Mouse (Mus musculus) hindbrain, postnatal 0 days (tissue): ENCODE measurements around the gene Ninl. TPM values are rescaled to one million over a fixed set of nuclear protein-coding genes. Genes with fewer than 3 reads are reported as not detected.

Source experiments
- ATAC-seq: fragments of 200-750 bp; cut with Nextera tagmentation; 2 replicates; pipeline ENCODE4 v1.8.0; 2017; ENCODE audit warnings: mild to moderate bottlenecking, moderate TSS enrichment, moderate library complexity
- DNase-seq: peaks from one replicate; pipeline ENCODE4 v3.0.0-alpha.2; 2015; ENCODE audit warnings: low spot score
- H3K27ac ChIP-seq: fragments of 300-500 bp; sonication (generic); 2 replicates; pipeline ENCODE4 v1.5.1; 2014; ENCODE audit warnings: mild to moderate bottlenecking
- H3K27me3 ChIP-seq: fragments of 300-500 bp; sonication (generic); 2 replicates; pipeline ENCODE4 v1.6.1; 2014; ENCODE audit warnings: low read length, mixed read lengths; ENCODE audit not compliant: insufficient read depth
- H3K36me3 ChIP-seq: fragments of 300-500 bp; sonication (generic); 2 replicates; pipeline ENCODE4 v1.6.1; 2014; ENCODE audit warnings: low read length, mixed read lengths; ENCODE audit not compliant: insufficient read depth
- H3K4me1 ChIP-seq: fragments of 300-500 bp; sonication (generic); 2 replicates; pipeline ENCODE4 v1.6.1; 2014; ENCODE audit warnings: antibody characterized with exemption, low read length, mixed read lengths; ENCODE audit not compliant: insufficient read depth
- H3K4me2 ChIP-seq: fragments of 300-500 bp; sonication (generic); 2 replicates; pipeline ENCODE4 v1.6.1; 2014; ENCODE audit warnings: low read depth, mild to moderate bottlenecking, low read length, moderate library complexity, mixed read lengths
- H3K4me3 ChIP-seq: fragments of 300-500 bp; sonication (generic); 2 replicates; pipeline ENCODE4 v1.5.1; 2014; ENCODE audit warnings: low read length
- H3K9ac ChIP-seq: fragments of 300-500 bp; sonication (generic); replicated peaks from 2 replicates; pipeline ENCODE4 v1.6.1; 2014; ENCODE audit warnings: mild to moderate bottlenecking, low read length, moderate library complexity, mixed read lengths
- H3K9me3 ChIP-seq: fragments of 300-500 bp; sonication (generic); 2 replicates; pipeline ENCODE4 v1.6.1; 2016; ENCODE audit warnings: low read length, mixed read lengths
- CTCF ChIP-seq: IDR thresholded peaks from 2 replicates; pipeline ENCODE4 v1.5.1; 2016; ENCODE audit warnings: antibody characterized with exemption, control low read depth, low read depth
- WGBS: fragments of 180-500 bp; shearing (Covaris S2); extraction: QIAGEN DNeasy Blood & Tissue Kit; methylation state at CpG from one replicate; pipeline ENCODE4 v1.1.7; 2014; 5-methylcytosine and 5-hydroxymethylcytosine counted together
- polyA plus RNA-seq: library from polyadenylated mRNA; unstranded; fragments of >200 nt; fragmentation: Nextera tagmentation; extraction: Ambion mirVana; gene quantifications from 2 replicates; pipeline ENCODE4 v1.2.1, GENCODE M21; 2015
- total RNA-seq: library from RNA; depleted of rRNA; stranded (reverse); fragments of >200 nt; gene quantifications from 2 replicates; pipeline ENCODE4 v1.2.3, GENCODE M21; 2014

Ninl gene
- total and polyA plus RNA-seq, 2 experiments from 2014 or later: 2.7 to 3.1 TPM

- Histone ChIP-seq H3K27ac (no peak overlapping the region), H3K9ac (no peak overlapping the region), H3K27me3 (no peaks in the 10 kb centered on the region), H3K4me1 (no peaks in the 10 kb centered on the region), H3K36me3 (no peaks in the 10 kb centered on the region), H3K4me3 (no peak overlapping the region), H3K4me2 (no peak overlapping the region), H3K9me3 (no peaks in the 10 kb centered on the region)
- DNase-seq (no peak), ATAC-seq (no peak)
- WGBS: 88% methylated on average over 5 of the region's 5 CpGs
- TF ChIP-seq CTCF: no peak
These were observed 37.5 kb downstream of the Ninl start for GRCm38 (mm10) chr2:151001619-151002175.

- Histone ChIP-seq H3K4me3 (no peak overlapping the region), H3K4me2 (no peak overlapping the region), H3K9ac (no peak overlapping the region), H3K4me1 (no peaks in the 10 kb centered on the region), H3K27ac (no peak overlapping the region), H3K27me3 (no peaks in the 10 kb centered on the region), H3K9me3 (no peaks in the 10 kb centered on the region), H3K36me3 (no peaks in the 10 kb centered on the region)
- DNase-seq (peak; percentile 88), ATAC-seq (peak; percentile 94)
- TF ChIP-seq CTCF: peak; percentile 87
- WGBS: 40% methylated on average over 7 of the region's 7 CpGs
These were observed 38.6 kb downstream of the Ninl start for GRCm38 (mm10) chr2:151000402-151001178.

GRCm38 (mm10) chr2:150999021-150999420 is 40.2 kb downstream of the Ninl start:
- no peak for TF ChIP-seq CTCF
- Histone ChIP-seq H3K4me1 (no peaks in the 10 kb centered on the region), H3K36me3 (no peaks in the 10 kb centered on the region), H3K27ac (no peak overlapping the region), H3K4me3 (no peak overlapping the region), H3K9me3 (no peaks in the 10 kb centered on the region), H3K4me2 (no peak overlapping the region), H3K27me3 (no peaks in the 10 kb centered on the region), H3K9ac (no peak overlapping the region)
- no peak for ATAC-seq
- DNase-seq: no peak
- WGBS: 53% methylated on average over 3 of the region's 3 CpGs

GRCm38 (mm10) chr2:150997618-150998017 is 41.6 kb downstream of the Ninl start:
- H3K4me3 ChIP-seq: no peak overlapping the region
- no peaks in the 10 kb centered on the region for H3K36me3 ChIP-seq
- no peaks in the 10 kb centered on the region for H3K27me3 ChIP-seq
- ATAC-seq (no peak), DNase-seq (no peak)
- H3K9me3 ChIP-seq: no peaks in the 10 kb centered on the region
- 66% methylated on average over 5 of the region's 5 CpGs for WGBS
- H3K4me2 ChIP-seq: no peak overlapping the region
- no peak overlapping the region; the same call in 1 of the 2 replicates for H3K9ac ChIP-seq
- TF ChIP-seq CTCF: no peak
- no peaks in the 10 kb centered on the region for H3K4me1 ChIP-seq
- no peak overlapping the region for H3K27ac ChIP-seq

GRCm38 (mm10) chr2:150995324-150995723 is 43.9 kb downstream of the Ninl start:
- no peaks in the 10 kb centered on the region for H3K27me3 ChIP-seq
- no peak for ATAC-seq
- 70% methylated on average over 4 of the region's 4 CpGs for WGBS
- DNase-seq: no peak
- no peak overlapping the region for H3K9ac ChIP-seq
- H3K9me3 ChIP-seq: no peaks in the 10 kb centered on the region
- H3K4me1 ChIP-seq: no peaks in the 10 kb centered on the region
- H3K4me3 ChIP-seq: no peak overlapping the region
- TF ChIP-seq CTCF: no peak
- no peak overlapping the region for H3K27ac ChIP-seq
- no peak overlapping the region for H3K4me2 ChIP-seq
- no peaks in the 10 kb centered on the region for H3K36me3 ChIP-seq

- no peak for TF ChIP-seq CTCF
- Histone ChIP-seq H3K4me3 (no peak overlapping the region), H3K4me1 (no peaks in the 10 kb centered on the region), H3K9me3 (no peaks in the 10 kb centered on the region), H3K36me3 (no peaks in the 10 kb centered on the region), H3K9ac (no peak overlapping the region), H3K27ac (no peak overlapping the region), H3K4me2 (no peak overlapping the region), H3K27me3 (no peaks in the 10 kb centered on the region)
- DNase-seq (no peak), ATAC-seq (no peak)
- 96% methylated on average over 4 of the region's 4 CpGs for WGBS
These were observed 48.1 kb downstream of the Ninl start for GRCm38 (mm10) chr2:150991050-150991449.

GRCm38 (mm10) chr2:150990506-150990905 is 48.7 kb downstream of the Ninl start:
- DNase-seq (no peak), ATAC-seq (no peak)
- no peaks in the 10 kb centered on the region for H3K9me3 ChIP-seq
- H3K4me1 ChIP-seq: no peaks in the 10 kb centered on the region
- no peaks in the 10 kb centered on the region for H3K27me3 ChIP-seq
- 73% methylated on average over 2 of the region's 2 CpGs for WGBS
- TF ChIP-seq CTCF: no peak
- H3K36me3 ChIP-seq: no peaks in the 10 kb centered on the region
- H3K9ac ChIP-seq: no peak overlapping the region
- no peak overlapping the region for H3K4me2 ChIP-seq
- H3K4me3 ChIP-seq: no peak overlapping the region
- H3K27ac ChIP-seq: no peak overlapping the region
